Mouse (Mus musculus) lung, postnatal 0 days (tissue): ENCODE results near the gene Cdc42ep5.

Experiments
- CTCF ChIP-seq: IDR thresholded peaks from 2 replicates; pipeline ENCODE4 v1.5.1; 2016; ENCODE audit warnings: antibody characterized with exemption, mild to moderate bottlenecking
- EP300 ChIP-seq: IDR thresholded peaks from 2 replicates; pipeline ENCODE4 v1.6.1; 2016; ENCODE audit warnings: antibody characterized with exemption, mild to moderate bottlenecking, control low read depth

DNA sequence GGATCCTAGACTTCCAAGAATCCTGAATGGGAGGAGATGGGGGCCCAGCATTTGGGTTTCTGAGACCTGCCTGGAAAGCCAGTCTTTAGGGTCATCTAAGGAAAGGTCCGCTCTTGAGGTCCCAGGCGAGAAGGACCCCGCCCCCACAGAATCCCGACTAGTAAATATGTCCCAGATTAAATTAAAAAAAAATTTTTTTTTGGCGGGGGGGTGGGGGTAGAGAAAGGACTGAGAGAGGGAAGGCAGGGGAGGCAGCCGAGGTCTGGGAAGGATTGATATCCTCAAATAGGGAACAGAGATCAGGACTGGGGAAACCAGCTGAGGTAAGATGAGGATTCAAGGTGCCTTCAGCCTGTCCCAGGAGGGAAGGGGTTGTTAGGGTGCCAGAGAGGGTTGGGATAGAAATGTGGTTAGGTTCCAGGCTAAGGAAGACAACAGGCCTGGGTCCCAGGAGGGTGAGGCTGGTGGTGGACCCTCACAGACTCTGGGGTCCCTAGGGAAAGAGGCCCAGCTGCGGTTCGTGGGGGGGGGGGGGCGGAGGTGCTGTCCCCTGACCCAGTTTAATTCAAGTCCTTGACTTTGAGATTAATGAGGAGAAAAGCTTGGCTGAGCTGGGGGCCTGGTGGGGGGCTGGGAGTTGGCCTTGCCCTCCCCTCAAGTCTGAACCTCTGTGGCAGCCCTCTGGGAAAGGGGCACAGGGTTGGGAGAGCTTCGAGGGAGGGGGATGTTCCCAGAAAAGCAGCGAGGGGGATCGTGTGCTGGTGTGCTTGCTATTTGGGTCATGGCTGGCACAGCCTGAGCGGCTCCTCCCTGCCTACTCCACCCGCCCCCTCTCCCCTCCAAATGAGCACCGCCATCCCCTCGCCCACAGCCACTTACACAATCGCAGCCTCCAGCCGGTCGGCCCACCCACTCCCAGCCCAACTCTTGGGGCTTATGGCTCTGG lies 44.4 kb downstream of the Cdc42ep5 start:
- TF ChIP-seq CTCF (no peak), EP300 (no peak)
